Mouse (Mus musculus) cerebellum, adult 11 months (tissue): ENCODE results near the gene Hmg20a.
A peak's percentile ranks its signal among the peaks of the same experiment; 100 is the strongest.
"Not testable (repeated sequence)": the region's sequence is repeated elsewhere in the genome, so short reads cannot be mapped to it uniquely, and the experiment has no call there.

ENCODE experiments used
- DNase-seq: peaks from one replicate; pipeline ENCODE4 v3.0.0; 2022

Hmg20a gene

GRCm38 (mm10) chr9:56417948-56418737 is at the start of gene Hmg20a, which contains the start of gene Peak1:
Hmg20a (plus strand) TSS chr9:56418609.
Peak1 (minus strand) TSS chr9:56418067.
- peak; percentile 100 for DNase-seq

- DNase-seq: no peak
Observed at GRCm38 (mm10) chr9:56368814-56369213, 49.6 kb upstream of the Hmg20a start.

- DNase-seq: no peak
Observed at GRCm38 (mm10) chr9:56370710-56371109, 47.7 kb upstream of the Hmg20a start.

- no peak for DNase-seq
Observed at GRCm38 (mm10) chr9:56374401-56374800, 44.0 kb upstream of the Hmg20a start.

GRCm38 (mm10) chr9:56382786-56383185 is 35.6 kb upstream of the Hmg20a start:
- no peak for DNase-seq

GRCm38 (mm10) chr9:56392857-56393256 is 25.6 kb upstream of the Hmg20a start:
- DNase-seq: no peak

- DNase-seq: no peak
Observed at GRCm38 (mm10) chr9:56396306-56396705, 22.1 kb upstream of the Hmg20a start.

GRCm38 (mm10) chr9:56404619-56405018 is 13.8 kb upstream of the Hmg20a start:
- no peak for DNase-seq

GRCm38 (mm10) chr9:56409928-56410327 is 8.5 kb upstream of the Hmg20a start:
- DNase-seq: no peak

- DNase-seq: no peak
Observed at GRCm38 (mm10) chr9:56412716-56413115, 5.7 kb upstream of the Hmg20a start.

GRCm38 (mm10) chr9:56414322-56414721 is 4.1 kb upstream of the Hmg20a start:
- DNase-seq: no peak

GRCm38 (mm10) chr9:56415393-56415792 is 3.0 kb upstream of the Hmg20a start:
- peak; percentile 63 for DNase-seq

GRCm38 (mm10) chr9:56415935-56416607 is 2.3 kb upstream of the Hmg20a start:
- DNase-seq: no peak

- DNase-seq: peak; percentile 77
Observed at GRCm38 (mm10) chr9:56417415-56417947, 928 bp upstream of the Hmg20a start.

- DNase-seq: peak; percentile 59
Observed at GRCm38 (mm10) chr9:56418738-56419239, 380 bp downstream of the Hmg20a start.

GRCm38 (mm10) chr9:56420236-56420635 is 1.8 kb downstream of the Hmg20a start:
- no peak for DNase-seq

GRCm38 (mm10) chr9:56420892-56421601 is 2.6 kb downstream of the Hmg20a start:
- DNase-seq: no peak

- DNase-seq: no peak
Observed at GRCm38 (mm10) chr9:56421991-56422390, 3.6 kb downstream of the Hmg20a start.

GRCm38 (mm10) chr9:56424861-56425260 is 6.5 kb downstream of the Hmg20a start:
- DNase-seq: no peak

GRCm38 (mm10) chr9:56435821-56436526 is 17.6 kb downstream of the Hmg20a start:
- DNase-seq: peak; percentile 48

GRCm38 (mm10) chr9:56437300-56437892 is 19.0 kb downstream of the Hmg20a start:
- DNase-seq: not testable (repeated sequence)

GRCm38 (mm10) chr9:56439699-56440098 is 21.3 kb downstream of the Hmg20a start:
- DNase-seq: no peak
